Mouse (Mus musculus) cerebellum, adult 2 months (tissue): ENCODE data around the gene Col15a1.

Experiments used
- CTCF ChIP-seq: fragments of 200-500 bp; IDR thresholded peaks from 2 replicates; pipeline ENCODE4 v1.5.1; 2011; ENCODE audit warnings: low read depth, mild to moderate bottlenecking, control low read depth, low read length, moderate library complexity, borderline replicate concordance; ENCODE audit not compliant: insufficient read depth
- POLR2A ChIP-seq: fragments of 200-500 bp; IDR thresholded peaks from 2 replicates; pipeline ENCODE4 v1.6.1; 2011; ENCODE audit warnings: low read length, control low read depth, borderline replicate concordance; ENCODE audit not compliant: insufficient read depth

GRCm38 (mm10) chr4:47352803-47353388, 144.9 kb downstream of the Col15a1 start, which contains the start of gene Tgfbr1:
- no peak for TF ChIP-seq POLR2A
- no peak for TF ChIP-seq CTCF
